Mouse (Mus musculus) MN1 (cell line): ENCODE results near the gene Polm.
"Not testable (repeated sequence)": the region's sequence is repeated elsewhere in the genome, so short reads cannot be mapped to it uniquely, and the experiment has no call there.

Source experiments
- DNase-seq: peaks from one replicate; pipeline ENCODE4 v3.0.0-alpha.2; 2016; ENCODE audit warnings: low spot score

The Polm gene

GRCm38 (mm10) chr11:5855481-5855880, 17.7 kb upstream of the Polm start:
- DNase-seq = peak; percentile 45

GRCm38 (mm10) chr11:5852314-5852713, 14.5 kb upstream of the Polm start:
- DNase-seq = no peak

- no peak for DNase-seq
Observed at GRCm38 (mm10) chr11:5851021-5851736, 13.4 kb upstream of the Polm start.

GRCm38 (mm10) chr11:5850452-5850851, 12.6 kb upstream of the Polm start:
- DNase-seq = no peak

GRCm38 (mm10) chr11:5849316-5849715, 11.5 kb upstream of the Polm start:
- DNase-seq = peak; percentile 73

GRCm38 (mm10) chr11:5848741-5849140, 10.9 kb upstream of the Polm start:
- peak; percentile 89 for DNase-seq

- DNase-seq = peak; percentile 86
Observed at GRCm38 (mm10) chr11:5846639-5847345, 9.0 kb upstream of the Polm start.

GRCm38 (mm10) chr11:5843131-5843530, 5.3 kb upstream of the Polm start:
- DNase-seq = no peak

- DNase-seq = no peak
Observed at GRCm38 (mm10) chr11:5841751-5842150, 3.9 kb upstream of the Polm start.

- DNase-seq = no peak
Observed at GRCm38 (mm10) chr11:5840346-5840745, 2.5 kb upstream of the Polm start.

- DNase-seq = peak; percentile 90
Observed at GRCm38 (mm10) chr11:5836126-5836525, 1.7 kb downstream of the Polm start.

GRCm38 (mm10) chr11:5835057-5835456, 2.8 kb downstream of the Polm start:
- no peak for DNase-seq

- DNase-seq = no peak
Observed at GRCm38 (mm10) chr11:5834506-5834905, 3.3 kb downstream of the Polm start.

GRCm38 (mm10) chr11:5829327-5829726, 8.5 kb downstream of the Polm start:
- DNase-seq = no peak

GRCm38 (mm10) chr11:5828509-5829191, 9.2 kb downstream of the Polm start:
- DNase-seq = no peak

- no peak for DNase-seq
Observed at GRCm38 (mm10) chr11:5827931-5828330, 9.9 kb downstream of the Polm start.

- DNase-seq = no peak
Observed at GRCm38 (mm10) chr11:5825432-5825831, 12.4 kb downstream of the Polm start.

GRCm38 (mm10) chr11:5819223-5819622, 18.6 kb downstream of the Polm start:
- DNase-seq = no peak

- no peak for DNase-seq
Observed at GRCm38 (mm10) chr11:5813381-5813780, 24.4 kb downstream of the Polm start.

- DNase-seq = not testable (repeated sequence)
Observed at GRCm38 (mm10) chr11:5809487-5809886, 28.3 kb downstream of the Polm start.

GRCm38 (mm10) chr11:5807956-5808355, 29.9 kb downstream of the Polm start:
- no peak for DNase-seq

GRCm38 (mm10) chr11:5805711-5806110, 32.1 kb downstream of the Polm start:
- DNase-seq = no peak

GRCm38 (mm10) chr11:5804174-5804573, 33.6 kb downstream of the Polm start:
- no peak for DNase-seq
